Mouse (Mus musculus) MEL (cell line): ENCODE measurements around the gene Sctr. TPM values are rescaled to one million over a fixed set of nuclear protein-coding genes. Genes with fewer than 3 reads are reported as not detected.

Experiments
- DNase-seq: peaks from one replicate; pipeline ENCODE4 v3.0.0; 2011; ENCODE audit warnings: low read depth, low spot score
- H3K27ac ChIP-seq: 2 replicates; pipeline ENCODE4 v1.5.1; 2012; ENCODE audit warnings: low read depth, mild to moderate bottlenecking, control low read depth, low read length, moderate library complexity; ENCODE audit not compliant: control insufficient read depth
- H3K27me3 ChIP-seq, 2 experiments: fragments of 150-350 bp in 1 of 2; sonication (generic) in 1 of 2; 2 replicates each; pipeline ENCODE4 v1.6.1; 2012; ENCODE audit warnings: low read length in 2 of 2, mild to moderate bottlenecking in 2 of 2, improper control_type of control experiment in 1 of 2, moderate library complexity in 1 of 2; ENCODE audit not compliant: insufficient read depth in 2 of 2, control insufficient read depth in 1 of 2
- H3K36me3 ChIP-seq, 2 experiments: 2 replicates each; pipeline ENCODE4 v1.6.1; 2012 to 2014; ENCODE audit warnings: low read length in 2 of 2, improper control_type of control experiment in 1 of 2, inconsistent platforms in 1 of 2, mild to moderate bottlenecking in 1 of 2; ENCODE audit not compliant: insufficient read depth in 2 of 2, control insufficient read depth in 1 of 2
- H3K4me1 ChIP-seq, 2 experiments: fragments of 150-350 bp in 1 of 2; sonication (generic) in 1 of 2; 2 replicates each; pipeline ENCODE4 v1.6.1; 2012; ENCODE audit warnings: low read length in 2 of 2, improper control_type of control experiment in 1 of 2, mild to moderate bottlenecking in 1 of 2; ENCODE audit not compliant: insufficient read depth in 2 of 2, control insufficient read depth in 1 of 2
- H3K4me3 ChIP-seq, 2 experiments: fragments of 150-350 bp in 1 of 2; sonication (generic) in 1 of 2; 2 replicates each; pipeline ENCODE4 v1.5.1; 2012; ENCODE audit warnings: low read depth in 2 of 2, low read length in 2 of 2, mild to moderate bottlenecking in 2 of 2, moderate library complexity in 2 of 2, control low read depth in 1 of 2, improper control_type of control experiment in 1 of 2; ENCODE audit not compliant: control insufficient read depth in 1 of 2, insufficient read depth in 1 of 2
- H3K79me2 ChIP-seq: 2 replicates; pipeline ENCODE4 v1.6.1; 2012; ENCODE audit warnings: mild to moderate bottlenecking, low read length, moderate library complexity; ENCODE audit not compliant: control insufficient read depth, poor library complexity, insufficient read depth
- H3K9ac ChIP-seq: 2 replicates; pipeline ENCODE4 v1.6.1; 2012; ENCODE audit warnings: low read depth, mild to moderate bottlenecking, control low read depth, low read length, moderate library complexity; ENCODE audit not compliant: control insufficient read depth, poor library complexity, severe bottlenecking
- H3K9me3 ChIP-seq: fragments of 150-350 bp; sonication (generic); replicated peaks from 2 replicates; pipeline ENCODE4 v1.6.1; 2012; ENCODE audit warnings: mild to moderate bottlenecking, low read length, improper control_type of control experiment, moderate library complexity; ENCODE audit not compliant: insufficient read depth
- CHD2 ChIP-seq: IDR thresholded peaks from 2 replicates; pipeline ENCODE4 v1.6.1; 2011; ENCODE audit warnings: low read length, improper control_type of control experiment
- EP300 ChIP-seq, 2 experiments: IDR thresholded peaks; 2 replicates each; pipeline ENCODE4 v1.6.1; 2011; ENCODE audit warnings: improper control_type of control experiment in 2 of 2, low read length in 2 of 2, low read depth in 1 of 2, mild to moderate bottlenecking in 1 of 2
- GATA1 ChIP-seq: IDR thresholded peaks from 2 replicates; pipeline ENCODE4 v1.6.1; 2011; ENCODE audit warnings: low read depth, low read length, improper control_type of control experiment
- MAFK ChIP-seq: IDR thresholded peaks from 2 replicates; pipeline ENCODE4 v1.6.1; 2011; ENCODE audit warnings: low read depth, mild to moderate bottlenecking, low read length, improper control_type of control experiment, borderline replicate concordance
- MAZ ChIP-seq: IDR thresholded peaks from 2 replicates; pipeline ENCODE4 v1.6.1; 2012; ENCODE audit warnings: low read depth, mild to moderate bottlenecking, inconsistent platforms, low read length, improper control_type of control experiment
- MYB ChIP-seq: IDR thresholded peaks from 2 replicates; pipeline ENCODE4 v1.6.1; 2011; ENCODE audit warnings: mild to moderate bottlenecking, low read depth, low read length, improper control_type of control experiment
- MYC ChIP-seq: IDR thresholded peaks from 2 replicates; pipeline ENCODE4 v1.6.1; 2011; ENCODE audit warnings: low read depth, mild to moderate bottlenecking, low read length, improper control_type of control experiment, moderate library complexity
- NRF1 ChIP-seq: IDR thresholded peaks from 2 replicates; pipeline ENCODE4 v1.6.1; 2014; ENCODE audit warnings: low read depth, mild to moderate bottlenecking, inconsistent platforms, low read length, improper control_type of control experiment, moderate library complexity; ENCODE audit not compliant: poor library complexity, insufficient read depth, severe bottlenecking
- POLR2A ChIP-seq, 2 experiments: IDR thresholded peaks; 2 replicates each; pipeline ENCODE4 v1.6.1; 2011 to 2012; ENCODE audit warnings: low read length in 2 of 2, mild to moderate bottlenecking in 2 of 2, control low read depth in 1 of 2, improper control_type of control experiment in 1 of 2, low read depth in 1 of 2, moderate library complexity in 1 of 2; ENCODE audit not compliant: control insufficient read depth in 1 of 2, insufficient read depth in 1 of 2, poor library complexity in 1 of 2
- POLR2AphosphoS5 ChIP-seq: IDR thresholded peaks from 2 replicates; pipeline ENCODE4 v1.6.1; 2012; ENCODE audit warnings: low read depth, borderline replicate concordance, mild to moderate bottlenecking, inconsistent platforms, low read length, moderate library complexity, mixed read lengths
- RAD21 ChIP-seq: IDR thresholded peaks from 2 replicates; pipeline ENCODE4 v1.6.1; 2011; ENCODE audit warnings: mild to moderate bottlenecking, low read depth, low read length, improper control_type of control experiment
- SIN3A ChIP-seq: IDR thresholded peaks from 2 replicates; pipeline ENCODE4 v1.6.1; 2012; ENCODE audit warnings: low read length, improper control_type of control experiment, inconsistent platforms
- TBP ChIP-seq: IDR thresholded peaks from 2 replicates; pipeline ENCODE4 v1.8.0; 2011; ENCODE audit warnings: low read depth, low read length, improper control_type of control experiment
- UBTF ChIP-seq: IDR thresholded peaks from 2 replicates; pipeline ENCODE4 v1.6.1; 2012; ENCODE audit warnings: low read depth, mild to moderate bottlenecking, inconsistent platforms, low read length, improper control_type of control experiment, moderate library complexity, borderline replicate concordance; ENCODE audit not compliant: insufficient read depth
- USF2 ChIP-seq, 2 experiments: IDR thresholded peaks; 2 replicates each; pipeline ENCODE4 v1.6.1; 2011 to 2012; ENCODE audit warnings: improper control_type of control experiment in 2 of 2, low read length in 2 of 2, borderline replicate concordance in 1 of 2, inconsistent platforms in 1 of 2, low read depth in 1 of 2, mild to moderate bottlenecking in 1 of 2; ENCODE audit not compliant: insufficient read depth in 1 of 2
- ZC3H11A ChIP-seq: IDR thresholded peaks from 2 replicates; pipeline ENCODE4 v1.6.1; 2012; ENCODE audit warnings: low read depth, mild to moderate bottlenecking, inconsistent platforms, low read length, improper control_type of control experiment
- ZMIZ1 ChIP-seq: IDR thresholded peaks from 2 replicates; pipeline ENCODE4 v1.6.1; 2012; ENCODE audit warnings: low read depth, mild to moderate bottlenecking, inconsistent platforms, low read length, improper control_type of control experiment, moderate library complexity
- polyA plus RNA-seq, 2 experiments: library from polyadenylated mRNA; stranded (reverse) in 1 of 2; unstranded in 1 of 2; fragments of >175 nt in 1 of 2; fragments of >200 nt in 1 of 2; gene quantifications; 2 replicates each; pipeline versions ENCODE4 v1.2.1 to v1.2.4; 2012; ENCODE audit warnings: low replicate concordance in 2 of 2, low read depth in 1 of 2; ENCODE audit not compliant: insufficient read length in 2 of 2, insufficient read depth in 1 of 2, missing spikeins in 1 of 2
- total RNA-seq: library from RNA; depleted of rRNA; stranded (reverse); fragments of 300-350 nt; gene quantifications from 2 replicates; pipeline ENCODE4 v1.2.3, GENCODE M21; 2012

Gene Sctr
- total and polyA plus RNA-seq, 3 experiments = not detected

GRCm38 (mm10) chr1:120047325-120047724 is 40.6 kb downstream of the Sctr start:
- Histone ChIP-seq H3K9ac (no peak overlapping the region), H3K36me3 (no peaks in the 10 kb centered on the region), H3K4me1 (no peaks in the 10 kb centered on the region), H3K27ac (no peak overlapping the region), H3K79me2 (no peaks in the 10 kb centered on the region), H3K9me3 (no peaks in the 10 kb centered on the region), H3K27me3 (peaks cover 0 to 2% of the 10 kb centered on the region in 2 experiments; a peak in 1 of 4 replicates), H3K4me3 (no peak overlapping the region)
- no peak for DNase-seq
- no peak for TF ChIP-seq ZMIZ1

- H3K9ac ChIP-seq = no peak overlapping the region
- peaks cover 3 to 5% of the 10 kb centered on the region in 2 experiments; a peak in 3 of 4 replicates for H3K27me3 ChIP-seq
- H3K79me2 ChIP-seq = no peaks in the 10 kb centered on the region
- DNase-seq = no peak
- H3K36me3 ChIP-seq = no peaks in the 10 kb centered on the region
- no peaks in the 10 kb centered on the region for H3K9me3 ChIP-seq
- no peak overlapping the region for H3K27ac ChIP-seq
- TF ChIP-seq MYC (no peak), MAZ (no peak), MAFK (no peak)
- H3K4me1 ChIP-seq = no peaks in the 10 kb centered on the region
- H3K4me3 ChIP-seq = no peak overlapping the region
These were observed 44.4 kb downstream of the Sctr start for GRCm38 (mm10) chr1:120051070-120051469.

GRCm38 (mm10) chr1:120054997-120055396 is 48.3 kb downstream of the Sctr start:
- H3K9me3 ChIP-seq = no peaks in the 10 kb centered on the region
- H3K4me1 ChIP-seq = no peaks in the 10 kb centered on the region
- H3K27ac ChIP-seq = no peak overlapping the region
- H3K79me2 ChIP-seq = no peaks in the 10 kb centered on the region
- TF ChIP-seq USF2 (IDR thresholded peaks at IDR 0.05; ENCODE audit: borderline replicate concordance in 1 of 2, insufficient read depth in 1 of 2, low read depth in 1 of 2, low read length in 2 of 2) (no peak), MYB (no peak), TBP (no peak), MAFK (no peak), UBTF (no peak), EP300 (IDR thresholded peaks at IDR 0.05; ENCODE audit: low read depth in 1 of 2, low read length in 2 of 2) (no peak), SIN3A (no peak), CHD2 (no peak), NRF1 (no peak), RAD21 (no peak), POLR2AphosphoS5 (no peak), GATA1 (no peak), ZC3H11A (no peak), POLR2A (IDR thresholded peaks at IDR 0.05; ENCODE audit: control insufficient read depth in 1 of 2, insufficient read depth in 1 of 2, low read depth in 1 of 2, low read length in 2 of 2, poor library complexity in 1 of 2) (no peak), MAZ (no peak)
- no peaks in the 10 kb centered on the region for H3K36me3 ChIP-seq
- no peak overlapping the region for H3K9ac ChIP-seq
- no peak overlapping the region for H3K4me3 ChIP-seq
- DNase-seq = no peak
- H3K27me3 ChIP-seq = peaks cover 5% of the 10 kb centered on the region in 2 experiments; a peak in 3 of 4 replicates
